Mouse (Mus musculus): Measurements from ENCODE around the gene Pxmp2. TPM values are rescaled to one million over a fixed set of nuclear protein-coding genes. Genes with fewer than 3 reads are reported as not detected.

Gene Pxmp2
- polyA plus RNA-seq, 1 experiment = 9.5 TPM

- Histone ChIP-seq H3K27me3 (ENCODE audit: control insufficient read depth, insufficient read depth, low read length) (no peaks in the 10 kb centered on the region), H3K27ac (ENCODE audit: insufficient read depth, low read length) (no peak overlapping the region), H3K4me3 (replicated peaks; ENCODE audit: insufficient read depth, low read depth, low read length) (peak overlapping the region; percentile 74), H3K4me1 (ENCODE audit: control insufficient read depth, insufficient read depth, low read length) (no peaks in the 10 kb centered on the region)
- TF ChIP-seq POLR2A (IDR thresholded peaks at IDR 0.05; ENCODE audit: borderline replicate concordance, insufficient read depth, low read length) (no peak), CTCF (IDR thresholded peaks at IDR 0.05; ENCODE audit: borderline replicate concordance, insufficient read depth, low read depth, low read length) (no peak)
- no peak for DNase-seq
- under 1% methylated on average over 31 of the region's 31 CpGs for WGBS
Measured at GRCm38 (mm10) chr5:110286446-110287083, 579 bp upstream of the Pxmp2 start.

- WGBS = 6% methylated on average over 15 of the region's 15 CpGs
- Histone ChIP-seq H3K4me3 (replicated peaks; ENCODE audit: insufficient read depth, low read depth, low read length) (peak overlapping the region; percentile 74), H3K27me3 (ENCODE audit: control insufficient read depth, insufficient read depth, low read length) (no peaks in the 10 kb centered on the region), H3K27ac (ENCODE audit: insufficient read depth, low read length) (no peak overlapping the region), H3K4me1 (ENCODE audit: control insufficient read depth, insufficient read depth, low read length) (no peaks in the 10 kb centered on the region)
- TF ChIP-seq CTCF (IDR thresholded peaks at IDR 0.05; ENCODE audit: borderline replicate concordance, insufficient read depth, low read depth, low read length) (no peak), POLR2A (IDR thresholded peaks at IDR 0.05; ENCODE audit: borderline replicate concordance, insufficient read depth, low read length) (no peak)
- no peak for DNase-seq
Measured at GRCm38 (mm10) chr5:110285156-110285555, 830 bp downstream of the Pxmp2 start.

GRCm38 (mm10) chr5:110284536-110284935 is 1.4 kb downstream of the Pxmp2 start:
- no peak overlapping the region for H3K4me3 ChIP-seq (replicated peaks; ENCODE audit: insufficient read depth, low read depth, low read length)
- peak; percentile 45; the same call in 1 of the 2 replicates for TF ChIP-seq CTCF (IDR thresholded peaks at IDR 0.05; ENCODE audit: borderline replicate concordance, insufficient read depth, low read depth, low read length)
- no peak for TF ChIP-seq POLR2A (IDR thresholded peaks at IDR 0.05; ENCODE audit: borderline replicate concordance, insufficient read depth, low read length)
- no peaks in the 10 kb centered on the region for H3K4me1 ChIP-seq (ENCODE audit: control insufficient read depth, insufficient read depth, low read length)
- DNase-seq = peak; percentile 20 to 35
- H3K27me3 ChIP-seq (ENCODE audit: control insufficient read depth, insufficient read depth, low read length) = no peaks in the 10 kb centered on the region
- 5% methylated on average over 4 of the region's 4 CpGs for WGBS
- no peak overlapping the region for H3K27ac ChIP-seq (ENCODE audit: insufficient read depth, low read length)

- TF ChIP-seq CTCF (IDR thresholded peaks at IDR 0.05; ENCODE audit: borderline replicate concordance, insufficient read depth, low read depth, low read length) (no peak), POLR2A (IDR thresholded peaks at IDR 0.05; ENCODE audit: borderline replicate concordance, insufficient read depth, low read length) (no peak)
- no peak overlapping the region for H3K27ac ChIP-seq (ENCODE audit: insufficient read depth, low read length)
- H3K4me3 ChIP-seq (replicated peaks; ENCODE audit: insufficient read depth, low read depth, low read length) = no peak overlapping the region
- H3K4me1 ChIP-seq (ENCODE audit: control insufficient read depth, insufficient read depth, low read length) = no peaks in the 10 kb centered on the region
- H3K27me3 ChIP-seq (ENCODE audit: control insufficient read depth, insufficient read depth, low read length) = no peaks in the 10 kb centered on the region
- 69% methylated on average over 2 of the region's 2 CpGs for WGBS
- no peak for DNase-seq
Measured at GRCm38 (mm10) chr5:110281984-110282383, 4.0 kb downstream of the Pxmp2 start.

GRCm38 (mm10) chr5:110276910-110277309 is 9.1 kb downstream of the Pxmp2 start:
- no peak for DNase-seq
- WGBS = 89% methylated on average over 1 of the region's 1 CpGs
- TF ChIP-seq CTCF (IDR thresholded peaks at IDR 0.05; ENCODE audit: borderline replicate concordance, insufficient read depth, low read depth, low read length) (no peak), POLR2A (IDR thresholded peaks at IDR 0.05; ENCODE audit: borderline replicate concordance, insufficient read depth, low read length) (no peak)

GRCm38 (mm10) chr5:110276391-110276790 is 9.6 kb downstream of the Pxmp2 start:
- DNase-seq = no peak
- no peaks in the 10 kb centered on the region for H3K27me3 ChIP-seq (ENCODE audit: control insufficient read depth, insufficient read depth, low read length)
- WGBS = 67% methylated on average over 2 of the region's 2 CpGs
- TF ChIP-seq CTCF (IDR thresholded peaks at IDR 0.05; ENCODE audit: borderline replicate concordance, insufficient read depth, low read depth, low read length) = no peak
- no peak for TF ChIP-seq POLR2A (IDR thresholded peaks at IDR 0.05; ENCODE audit: borderline replicate concordance, insufficient read depth, low read length)
- no peak overlapping the region for H3K4me3 ChIP-seq (replicated peaks; ENCODE audit: insufficient read depth, low read depth, low read length)
- no peak overlapping the region for H3K27ac ChIP-seq (ENCODE audit: insufficient read depth, low read length)
- H3K4me1 ChIP-seq (ENCODE audit: control insufficient read depth, insufficient read depth, low read length) = no peaks in the 10 kb centered on the region

More at GRCm38 (mm10) chr5:110276910-110277309, 9.1 kb downstream of the Pxmp2 start:
- H3K4me3 ChIP-seq (replicated peaks; ENCODE audit: insufficient read depth, low read depth, low read length) = no peak overlapping the region
- no peaks in the 10 kb centered on the region for H3K27me3 ChIP-seq (ENCODE audit: control insufficient read depth, insufficient read depth, low read length)
- H3K27ac ChIP-seq (ENCODE audit: insufficient read depth, low read length) = no peak overlapping the region
- no peaks in the 10 kb centered on the region for H3K4me1 ChIP-seq (ENCODE audit: control insufficient read depth, insufficient read depth, low read length)

- no peaks in the 10 kb centered on the region for H3K4me1 ChIP-seq (ENCODE audit: control insufficient read depth, insufficient read depth, low read length)
- 57% methylated on average over 2 of the region's 2 CpGs for WGBS
- DNase-seq = no peak
- H3K27ac ChIP-seq (ENCODE audit: insufficient read depth, low read length) = no peak overlapping the region
- TF ChIP-seq POLR2A (IDR thresholded peaks at IDR 0.05; ENCODE audit: borderline replicate concordance, insufficient read depth, low read length) = no peak
- no peak for TF ChIP-seq CTCF (IDR thresholded peaks at IDR 0.05; ENCODE audit: borderline replicate concordance, insufficient read depth, low read depth, low read length)
- no peaks in the 10 kb centered on the region for H3K27me3 ChIP-seq (ENCODE audit: control insufficient read depth, insufficient read depth, low read length)
- H3K4me3 ChIP-seq (replicated peaks; ENCODE audit: insufficient read depth, low read depth, low read length) = no peak overlapping the region
Measured at GRCm38 (mm10) chr5:110274846-110275245, 11.1 kb downstream of the Pxmp2 start.

- no peak overlapping the region for H3K27ac ChIP-seq (ENCODE audit: insufficient read depth, low read length)
- H3K27me3 ChIP-seq (ENCODE audit: control insufficient read depth, insufficient read depth, low read length) = no peaks in the 10 kb centered on the region
- no peaks in the 10 kb centered on the region for H3K4me1 ChIP-seq (ENCODE audit: control insufficient read depth, insufficient read depth, low read length)
- TF ChIP-seq POLR2A (IDR thresholded peaks at IDR 0.05; ENCODE audit: borderline replicate concordance, insufficient read depth, low read length) (no peak), CTCF (IDR thresholded peaks at IDR 0.05; ENCODE audit: borderline replicate concordance, insufficient read depth, low read depth, low read length) (no peak)
- H3K4me3 ChIP-seq (replicated peaks; ENCODE audit: insufficient read depth, low read depth, low read length) = no peak overlapping the region
- WGBS = 78% methylated on average over 4 of the region's 4 CpGs
- DNase-seq = no peak
Measured at GRCm38 (mm10) chr5:110274147-110274546, 11.8 kb downstream of the Pxmp2 start.

All from cerebellum, adult 2 months (tissue).